Mouse (Mus musculus): ENCODE measurements around the gene Tcf15. TPM values are rescaled to one million over a fixed set of nuclear protein-coding genes. Genes with fewer than 3 reads are reported as not detected.
A peak's percentile ranks its signal among the peaks of the same experiment; 100 is the strongest.

The Tcf15 gene
- polyA plus RNA-seq, 1 experiment from 2014 or later: 13.5 TPM

GRCm38 (mm10) chr2:152132016-152132415 lies 11.3 kb upstream of the Tcf15 start:
- Histone ChIP-seq H3K27ac (no peak overlapping the region), H3K4me2 (peak overlapping the region; percentile 5; the same call in 1 of the 2 replicates)
- 2% methylated on average over 9 of the region's 9 CpGs for WGBS

GRCm38 (mm10) chr2:152132691-152133090 lies 10.7 kb upstream of the Tcf15 start:
- no peak for ATAC-seq (replicated peaks; ENCODE audit: low FRiP score)
- Histone ChIP-seq H3K4me3 (replicated peaks) (no peak overlapping the region), H3K27me3 (peaks cover 2% of the 10 kb centered on the region; the same call in 1 of the 2 replicates), H3K9ac (no peak overlapping the region), H3K4me1 (peaks cover 14% of the 10 kb centered on the region), H3K27ac (no peak overlapping the region), H3K36me3 (no peaks in the 10 kb centered on the region), H3K9me3 (replicated peaks) (peaks cover 4% of the 10 kb centered on the region; the same call in 1 of the 2 replicates), H3K4me2 (no peak overlapping the region)
- WGBS: 37% methylated on average over 8 of the region's 8 CpGs

More at GRCm38 (mm10) chr2:152132016-152132415, 11.3 kb upstream of the Tcf15 start:
- Histone ChIP-seq H3K9me3 (replicated peaks) (peaks cover 4% of the 10 kb centered on the region; the same call in 1 of the 2 replicates), H3K4me3 (replicated peaks) (no peak overlapping the region), H3K27me3 (peaks cover 2% of the 10 kb centered on the region; the same call in 1 of the 2 replicates), H3K9ac (no peak overlapping the region), H3K4me1 (peaks cover 14% of the 10 kb centered on the region), H3K36me3 (no peaks in the 10 kb centered on the region)
- no peak for ATAC-seq (replicated peaks; ENCODE audit: low FRiP score)

DNA sequence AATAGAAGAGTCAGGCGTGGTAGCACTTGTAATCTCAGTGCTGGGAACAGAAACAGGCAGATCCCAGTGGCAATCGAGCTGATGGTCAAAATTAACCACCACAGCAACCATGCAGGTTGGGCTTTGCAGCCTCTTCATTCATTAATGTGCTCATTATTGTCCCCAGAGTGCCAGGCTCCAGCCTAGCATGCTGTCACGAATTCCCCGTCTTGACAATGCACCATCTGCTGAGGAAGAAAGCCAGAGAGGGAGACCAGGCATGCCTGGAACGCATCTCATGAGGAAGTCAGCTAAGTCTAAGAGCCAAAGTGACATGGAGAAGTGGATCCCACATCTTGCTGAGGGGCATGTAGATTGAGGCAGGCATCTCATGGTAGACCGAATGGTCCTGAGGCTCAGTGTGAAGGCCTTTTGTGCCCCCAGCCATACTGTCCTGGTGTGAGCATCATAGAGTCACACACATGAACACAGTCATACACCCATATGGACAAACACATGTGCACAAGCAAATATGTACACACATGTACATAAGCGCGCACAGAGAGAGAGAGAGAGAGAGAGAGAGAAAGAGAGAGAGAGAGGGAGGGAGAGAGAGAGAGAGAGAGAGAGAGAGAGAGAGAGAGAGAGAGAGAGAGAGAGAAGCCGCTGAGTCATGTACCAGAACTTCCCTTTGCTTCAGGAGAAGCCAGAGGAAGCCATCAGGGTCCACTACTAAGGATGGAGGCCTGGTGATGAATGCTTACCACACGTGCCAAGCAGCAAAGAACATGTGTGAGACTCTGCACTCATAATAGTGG lies 4.0 kb upstream of the Tcf15 start:
- H3K4me2 ChIP-seq: no peak overlapping the region
- H3K27ac ChIP-seq: no peak overlapping the region
- no peak for ATAC-seq (replicated peaks; ENCODE audit: low FRiP score)
- no peak overlapping the region for H3K9ac ChIP-seq
- no peaks in the 10 kb centered on the region for H3K36me3 ChIP-seq
- peaks cover 40% of the 10 kb centered on the region for H3K4me1 ChIP-seq
- H3K4me3 ChIP-seq (replicated peaks): no peak overlapping the region
- peaks cover 33% of the 10 kb centered on the region for H3K27me3 ChIP-seq
- no peaks in the 10 kb centered on the region for H3K9me3 ChIP-seq (replicated peaks)
- WGBS: 74% methylated on average over 10 of the region's 10 CpGs

- no peak for ATAC-seq (replicated peaks; ENCODE audit: low FRiP score)
- Histone ChIP-seq H3K4me1 (peaks cover 40% of the 10 kb centered on the region), H3K9me3 (replicated peaks) (no peaks in the 10 kb centered on the region), H3K4me3 (replicated peaks) (no peak overlapping the region), H3K4me2 (peak overlapping the region; percentile 96; the same call in 1 of the 2 replicates), H3K9ac (no peak overlapping the region), H3K36me3 (no peaks in the 10 kb centered on the region), H3K27me3 (peaks cover 48% of the 10 kb centered on the region), H3K27ac (0 out of 2 replicates have a peak overlapping the region, but pooled peaks have one; percentile 79)
- WGBS: 38% methylated on average over 11 of the region's 11 CpGs
Observed at GRCm38 (mm10) chr2:152140941-152141340, 2.4 kb upstream of the Tcf15 start.

GRCm38 (mm10) chr2:152141491-152141890 lies 1.9 kb upstream of the Tcf15 start:
- Histone ChIP-seq H3K4me3 (replicated peaks) (peak overlapping the region; percentile 57), H3K9me3 (replicated peaks) (no peaks in the 10 kb centered on the region), H3K27me3 (peaks cover 54% of the 10 kb centered on the region), H3K4me2 (peak overlapping the region; percentile 96), H3K27ac (peak overlapping the region; percentile 79), H3K9ac (no peak overlapping the region), H3K4me1 (peaks cover 40% of the 10 kb centered on the region), H3K36me3 (no peaks in the 10 kb centered on the region)
- WGBS: 45% methylated on average over 1 of the region's 1 CpGs
- ATAC-seq (replicated peaks; ENCODE audit: low FRiP score): no peak

- H3K4me3 ChIP-seq (replicated peaks): peak overlapping the region; percentile 57
- ATAC-seq (replicated peaks; ENCODE audit: low FRiP score): peak; percentile 88
- no peak overlapping the region for H3K9ac ChIP-seq
- H3K36me3 ChIP-seq: no peaks in the 10 kb centered on the region
- H3K4me1 ChIP-seq: peaks cover 42% of the 10 kb centered on the region
- H3K27me3 ChIP-seq: peaks cover 56% of the 10 kb centered on the region
- 0% methylated on average over 13 of the region's 13 CpGs for WGBS
- peak overlapping the region; percentile 96 for H3K4me2 ChIP-seq
- peak overlapping the region; percentile 79 for H3K27ac ChIP-seq
- no peaks in the 10 kb centered on the region for H3K9me3 ChIP-seq (replicated peaks)
Observed at GRCm38 (mm10) chr2:152142046-152142445, 1.3 kb upstream of the Tcf15 start.

DNA sequence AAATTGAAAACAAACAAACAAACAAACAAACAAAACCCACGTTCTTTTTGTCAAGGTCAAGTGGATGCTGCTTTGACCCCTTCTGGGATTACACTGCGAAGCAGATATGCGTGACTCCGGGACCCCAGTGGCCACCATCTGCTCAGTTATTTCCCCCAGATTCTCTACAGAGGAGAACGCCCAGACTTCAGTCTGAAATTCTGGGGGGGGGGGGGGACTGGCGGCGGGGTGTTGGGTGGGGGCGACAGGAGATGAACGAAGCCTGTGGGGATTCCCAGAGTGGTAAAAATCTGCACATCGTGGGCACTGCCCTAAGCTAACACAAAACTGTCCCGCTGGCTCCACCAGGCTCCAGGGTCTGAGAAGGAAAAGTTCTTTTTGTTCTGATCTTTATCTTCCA lies 790 bp upstream of the Tcf15 start:
- Histone ChIP-seq H3K36me3 (no peaks in the 10 kb centered on the region), H3K4me2 (peak overlapping the region; percentile 96), H3K4me1 (peaks cover 44% of the 10 kb centered on the region), H3K9ac (no peak overlapping the region), H3K27me3 (peaks cover 56% of the 10 kb centered on the region), H3K9me3 (replicated peaks) (no peaks in the 10 kb centered on the region), H3K4me3 (replicated peaks) (peak overlapping the region; percentile 57), H3K27ac (peak overlapping the region; percentile 79)
- no peak for ATAC-seq (replicated peaks; ENCODE audit: low FRiP score)
- 1% methylated on average over 11 of the region's 11 CpGs for WGBS

DNA sequence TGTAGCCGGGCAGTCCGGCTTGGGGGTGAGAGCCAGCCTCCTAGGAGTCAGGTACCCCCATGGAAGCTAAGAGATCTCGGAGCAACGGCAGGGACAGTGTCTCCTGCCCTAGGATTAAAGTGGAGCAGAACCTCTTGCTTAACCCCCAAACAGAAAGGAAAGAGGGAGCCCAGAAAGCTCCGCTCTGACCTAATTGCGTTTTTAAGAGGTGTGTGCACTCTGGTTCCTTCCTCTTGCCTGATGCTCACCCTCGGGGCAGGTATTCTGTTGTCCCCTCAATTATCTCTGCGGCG lies 743 bp downstream of the Tcf15 start:
- peak overlapping the region; percentile 57 for H3K4me3 ChIP-seq (replicated peaks)
- H3K36me3 ChIP-seq: no peaks in the 10 kb centered on the region
- H3K4me2 ChIP-seq: peak overlapping the region; percentile 96
- ATAC-seq (replicated peaks; ENCODE audit: low FRiP score): no peak
- no peak overlapping the region for H3K27ac ChIP-seq
- H3K9ac ChIP-seq: peak overlapping the region; percentile 57
- 16% methylated on average over 9 of the region's 9 CpGs for WGBS
- no peaks in the 10 kb centered on the region for H3K9me3 ChIP-seq (replicated peaks)
- peaks cover 56% of the 10 kb centered on the region for H3K27me3 ChIP-seq
- H3K4me1 ChIP-seq: peaks cover 44% of the 10 kb centered on the region

- 72% methylated on average over 5 of the region's 5 CpGs for WGBS
- peak overlapping the region; percentile 96 for H3K4me2 ChIP-seq
- H3K4me3 ChIP-seq (replicated peaks): peak overlapping the region; percentile 57
- ATAC-seq (replicated peaks; ENCODE audit: low FRiP score): no peak
- peaks cover 44% of the 10 kb centered on the region for H3K4me1 ChIP-seq
- H3K9me3 ChIP-seq (replicated peaks): no peaks in the 10 kb centered on the region
- peak overlapping the region; percentile 57; the same call in 1 of the 2 replicates for H3K9ac ChIP-seq
- H3K27ac ChIP-seq: no peak overlapping the region
- no peaks in the 10 kb centered on the region for H3K36me3 ChIP-seq
- H3K27me3 ChIP-seq: peaks cover 56% of the 10 kb centered on the region
Observed at GRCm38 (mm10) chr2:152144501-152144900, 1.1 kb downstream of the Tcf15 start.

DNA sequence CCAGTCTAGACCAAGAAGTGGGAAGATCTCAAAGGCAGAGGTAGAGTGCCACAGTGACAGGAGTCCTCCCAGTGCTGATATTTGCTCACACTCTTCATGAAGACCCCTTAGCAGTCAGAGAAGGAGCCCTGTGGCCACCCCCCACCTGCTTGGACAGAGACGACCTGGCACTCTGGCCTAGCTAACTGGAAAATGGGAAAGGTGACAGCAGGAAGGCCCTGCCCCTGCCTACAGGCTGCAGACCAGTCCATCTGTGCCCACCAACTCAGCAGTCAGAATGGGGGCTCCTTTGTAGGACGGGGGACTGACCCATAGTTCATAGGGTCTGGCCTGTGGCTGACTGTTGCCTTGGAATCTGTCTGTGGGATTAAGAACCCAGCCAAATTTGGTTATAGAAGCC lies 2.4 kb downstream of the Tcf15 start:
- Histone ChIP-seq H3K27me3 (peaks cover 51% of the 10 kb centered on the region), H3K9me3 (replicated peaks) (no peaks in the 10 kb centered on the region), H3K9ac (no peak overlapping the region), H3K4me2 (peak overlapping the region; percentile 96), H3K4me1 (peaks cover 42% of the 10 kb centered on the region), H3K27ac (no peak overlapping the region), H3K36me3 (no peaks in the 10 kb centered on the region), H3K4me3 (replicated peaks) (peak overlapping the region; percentile 57; the same call in 1 of the 2 replicates)
- no peak for ATAC-seq (replicated peaks; ENCODE audit: low FRiP score)
- WGBS: 78% methylated on average over 2 of the region's 2 CpGs

DNA sequence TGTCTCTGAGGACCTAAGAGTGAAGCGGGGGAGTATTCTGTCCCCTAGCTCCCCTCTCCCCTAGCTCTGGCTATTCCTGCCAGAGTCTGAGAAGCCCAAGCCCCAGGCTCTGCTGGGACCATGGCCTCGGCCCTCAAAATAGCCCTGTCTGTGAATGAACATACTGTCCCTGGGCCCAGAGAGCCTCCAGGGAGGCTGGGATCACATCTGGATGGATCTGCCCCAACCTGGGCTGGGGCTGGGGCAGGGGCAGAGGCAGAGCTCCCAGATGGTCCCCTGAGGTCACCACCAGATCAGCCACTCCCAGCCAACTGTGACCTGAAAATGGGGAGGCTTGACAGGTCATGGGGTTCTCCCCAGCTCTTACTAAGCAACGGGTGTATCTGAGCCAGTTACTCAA lies 3.7 kb downstream of the Tcf15 start:
- Histone ChIP-seq H3K9me3 (replicated peaks) (no peaks in the 10 kb centered on the region), H3K27me3 (peaks cover 46% of the 10 kb centered on the region), H3K27ac (no peak overlapping the region), H3K4me2 (no peak overlapping the region), H3K36me3 (no peaks in the 10 kb centered on the region), H3K9ac (no peak overlapping the region), H3K4me3 (replicated peaks) (no peak overlapping the region), H3K4me1 (peaks cover 28% of the 10 kb centered on the region)
- no peak for ATAC-seq (replicated peaks; ENCODE audit: low FRiP score)
- 62% methylated on average over 3 of the region's 3 CpGs for WGBS

GRCm38 (mm10) chr2:152148675-152149074 lies 5.3 kb downstream of the Tcf15 start:
- no peak overlapping the region for H3K4me2 ChIP-seq
- H3K27me3 ChIP-seq: peaks cover 31% of the 10 kb centered on the region
- no peaks in the 10 kb centered on the region for H3K36me3 ChIP-seq
- peaks cover 15% of the 10 kb centered on the region for H3K4me1 ChIP-seq
- 85% methylated on average over 9 of the region's 9 CpGs for WGBS
- H3K27ac ChIP-seq: no peak overlapping the region
- H3K4me3 ChIP-seq (replicated peaks): no peak overlapping the region
- no peak for ATAC-seq (replicated peaks; ENCODE audit: low FRiP score)
- H3K9ac ChIP-seq: no peak overlapping the region
- no peaks in the 10 kb centered on the region for H3K9me3 ChIP-seq (replicated peaks)
